Mouse (Mus musculus) adrenal gland, adult 18-20 months (tissue): Measurements from ENCODE around the gene Ssr2. TPM values are rescaled to one million over a fixed set of nuclear protein-coding genes. Genes with fewer than 3 reads are reported as not detected.
A peak's percentile ranks its signal among the peaks of the same experiment; 100 is the strongest.
"Not testable (repeated sequence)": the region's sequence is repeated elsewhere in the genome, so short reads cannot be mapped to it uniquely, and the experiment has no call there.

ENCODE experiments used
- DNase-seq, 2 experiments: peaks; one replicate each; pipeline ENCODE4 v3.0.0; 2021 to 2022; ENCODE audit warnings: low spot score in 2 of 2
- total RNA-seq, 2 experiments: library from RNA; stranded (reverse); gene quantifications; 1 replicate in 1 of 2; 2 replicates in 1 of 2; pipeline ENCODE4 v1.2.3; 2021

Gene Ssr2
- total RNA-seq, 2 experiments from 2014 or later, result 145 to 198 TPM

GRCm38 (mm10) chr3:88563442-88563841 lies 12.2 kb upstream of the Ssr2 start:
- DNase-seq, result no peak

DNA sequence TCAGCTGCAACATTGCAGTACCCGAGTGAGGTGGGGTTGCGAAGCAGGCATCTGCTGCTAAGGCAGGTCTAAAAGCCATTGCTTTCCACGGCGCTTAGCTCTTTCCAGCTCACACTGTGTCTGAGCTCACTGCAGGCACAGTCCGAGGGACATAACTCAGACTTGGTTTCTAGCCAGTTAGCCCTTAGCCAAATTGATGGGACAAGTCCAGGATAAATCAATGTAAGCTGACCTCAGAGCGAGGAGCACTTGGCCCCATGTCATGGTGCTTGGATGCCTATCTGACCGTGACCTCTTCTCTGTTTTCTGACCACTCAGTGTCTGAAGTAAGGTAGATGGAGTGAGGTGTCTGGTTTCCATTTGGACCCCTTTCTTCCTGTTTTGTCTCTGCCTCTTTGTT lies 11.7 kb upstream of the Ssr2 start:
- DNase-seq, result no peak

DNA sequence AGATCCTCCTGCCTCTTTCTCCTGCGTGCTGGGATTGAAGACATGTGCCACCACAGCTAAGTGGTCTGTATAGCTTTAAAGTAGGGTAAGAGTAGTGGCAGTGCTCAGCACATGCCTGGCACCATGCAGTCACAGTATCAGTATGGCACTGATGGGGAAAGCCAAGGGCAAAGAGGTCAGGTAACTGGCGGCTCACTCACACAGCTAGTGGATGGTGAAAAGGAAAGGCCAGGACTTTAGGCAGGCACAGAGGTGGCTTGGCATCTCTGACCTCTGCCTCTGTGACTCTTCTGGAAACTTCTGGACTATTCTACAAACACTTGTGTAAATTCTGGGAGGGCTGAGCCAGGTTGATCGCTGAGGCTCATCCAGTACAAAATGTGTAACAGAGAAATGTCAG lies 9.6 kb upstream of the Ssr2 start:
- no peak for DNase-seq

DNA sequence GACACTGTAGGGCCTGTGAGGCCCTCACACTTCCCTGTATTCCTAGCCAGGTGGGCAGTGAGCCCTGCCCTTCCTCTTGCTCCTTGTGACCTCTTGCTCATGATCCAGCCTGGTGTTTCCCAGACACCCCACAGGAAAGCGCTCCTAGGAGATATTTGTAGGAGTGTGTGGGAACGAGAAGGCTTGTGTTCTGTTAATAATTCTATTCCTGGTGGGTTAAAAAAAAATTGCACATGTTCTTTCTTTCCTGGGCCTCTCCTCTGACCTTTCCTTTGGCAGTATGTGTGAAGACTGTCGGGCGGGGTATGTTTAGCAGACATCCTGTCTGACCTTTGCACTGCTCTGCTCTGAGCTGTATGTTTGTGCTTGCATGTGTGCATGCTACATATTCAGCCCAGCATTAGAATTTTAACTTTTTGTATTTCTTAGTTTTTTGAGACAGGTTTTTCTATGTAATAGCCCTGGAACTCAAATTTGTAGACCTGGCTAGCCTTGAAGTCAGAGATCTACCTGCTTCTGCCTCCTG lies 9.1 kb upstream of the Ssr2 start:
- DNase-seq, result no peak

DNA sequence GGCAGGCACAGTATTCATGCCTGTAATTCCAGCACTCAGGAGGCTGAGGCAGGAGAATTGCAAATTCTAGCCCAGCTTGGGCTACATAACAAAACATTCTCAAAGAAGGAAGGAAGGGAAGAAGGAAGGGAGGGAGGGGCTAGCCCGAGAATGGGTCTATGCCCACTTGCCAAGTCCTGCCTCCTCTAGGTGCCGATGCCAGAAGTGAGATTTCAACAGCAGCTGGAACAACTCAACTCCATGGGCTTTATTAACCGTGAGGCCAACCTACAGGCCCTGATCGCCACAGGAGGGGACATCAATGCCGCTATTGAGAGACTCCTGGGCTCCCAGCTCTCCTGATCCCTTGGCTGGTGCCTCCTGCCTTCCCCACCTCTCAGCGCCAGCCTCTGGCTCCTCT lies 7.8 kb upstream of the Ssr2 start:
- no peak for DNase-seq

DNA sequence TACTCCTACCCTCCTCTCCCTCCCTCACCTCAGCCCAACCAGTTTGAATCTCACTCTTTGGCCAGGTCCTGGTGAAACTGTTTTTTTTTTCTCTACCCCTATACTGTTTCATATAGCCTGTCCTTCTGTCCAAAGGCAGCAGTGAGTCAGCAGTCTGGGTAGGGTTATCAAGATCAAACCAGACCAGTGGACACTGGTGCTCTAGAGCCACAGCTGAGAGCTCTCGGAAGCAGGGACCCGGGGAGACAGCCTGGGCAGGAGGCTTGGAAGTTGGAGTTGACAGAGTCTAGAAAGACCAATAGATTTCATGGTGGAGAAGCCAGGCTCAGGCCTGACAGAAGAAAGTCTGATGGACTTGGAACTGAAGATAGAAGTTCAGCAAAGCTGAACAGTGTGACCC lies 7.1 kb upstream of the Ssr2 start:
- no peak for DNase-seq

DNA sequence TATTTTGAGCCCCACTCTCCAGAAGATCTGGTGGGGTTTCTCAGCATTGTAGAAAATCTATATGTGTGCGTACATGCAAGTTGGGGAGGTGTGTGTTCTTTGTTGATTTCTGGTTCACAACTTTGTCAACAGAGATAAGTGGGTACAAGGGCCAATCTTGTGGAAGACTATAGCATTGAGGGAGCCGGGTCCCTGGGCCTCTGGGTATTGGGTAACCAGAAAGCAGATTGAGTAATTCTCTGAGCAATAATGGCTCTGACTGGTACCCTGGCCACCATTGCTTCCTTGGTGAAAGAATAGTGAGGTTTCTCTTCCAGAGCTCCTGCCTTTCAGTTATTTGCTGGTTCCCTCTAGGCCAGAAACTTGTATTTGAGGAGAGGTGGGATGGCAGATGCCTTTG lies 6.6 kb upstream of the Ssr2 start:
- DNase-seq, result no peak

DNA sequence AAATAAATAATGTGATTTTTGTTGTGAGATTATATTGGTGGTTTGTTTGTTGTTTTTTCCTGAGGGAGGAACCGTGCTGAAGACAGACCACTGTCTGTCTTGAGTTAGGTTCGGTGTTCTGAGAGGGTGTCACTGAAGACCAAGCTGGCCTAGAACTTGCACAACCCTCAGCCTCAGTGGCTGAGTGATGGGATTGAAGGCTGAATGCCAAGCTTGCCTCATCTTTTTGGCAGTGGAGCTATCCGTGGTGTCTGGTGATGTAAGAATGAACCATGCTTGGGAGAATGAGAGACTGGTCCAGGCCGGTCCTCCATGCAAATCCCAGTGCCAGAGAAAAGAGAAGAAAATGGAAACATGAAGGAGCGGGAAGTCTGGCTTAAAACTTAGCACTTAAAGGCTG lies 6.0 kb upstream of the Ssr2 start:
- DNase-seq, result peak in 1 of 2 experiments; percentile 42

DNA sequence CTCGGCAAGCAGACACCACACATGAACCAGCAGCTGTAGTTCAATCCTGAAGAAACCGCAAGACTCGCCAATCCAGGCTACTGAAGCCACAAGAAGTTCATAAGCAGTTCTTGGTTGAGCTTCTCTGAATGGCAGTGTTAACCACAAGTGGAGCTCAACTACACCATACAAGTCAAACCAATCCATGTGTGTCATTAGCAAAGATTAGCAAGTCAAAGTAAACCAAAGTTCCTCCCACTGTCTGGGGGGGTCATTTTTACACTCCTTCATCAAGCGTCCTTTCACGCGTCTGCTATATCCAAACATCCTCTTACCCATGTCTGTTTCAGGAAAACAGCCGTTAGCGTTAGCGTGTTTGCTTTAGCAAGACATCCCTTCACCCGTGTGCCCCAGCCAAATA lies 5.3 kb upstream of the Ssr2 start:
- DNase-seq, result no peak

DNA sequence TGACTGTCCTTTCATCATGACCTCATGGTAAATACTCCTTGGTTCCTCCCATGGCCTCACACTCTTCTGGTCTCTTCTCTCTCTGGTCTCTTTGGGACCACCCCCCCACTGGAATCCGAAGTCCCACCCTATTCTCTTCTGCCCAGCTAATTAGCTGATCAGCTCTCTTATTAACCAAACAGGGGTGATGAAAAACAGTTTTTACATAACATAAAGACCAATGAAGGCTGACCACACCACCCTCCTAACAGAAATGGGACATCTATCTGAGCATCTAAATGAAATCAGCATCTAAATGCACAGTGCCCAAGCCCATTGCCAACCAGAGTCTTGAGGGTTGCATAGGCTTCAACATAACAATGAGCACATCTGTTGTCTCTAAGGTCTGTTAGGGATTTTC lies 3.8 kb upstream of the Ssr2 start:
- DNase-seq, result no peak

- DNase-seq, result no peak
These were observed 2.8 kb upstream of the Ssr2 start for GRCm38 (mm10) chr3:88572835-88573234.

DNA sequence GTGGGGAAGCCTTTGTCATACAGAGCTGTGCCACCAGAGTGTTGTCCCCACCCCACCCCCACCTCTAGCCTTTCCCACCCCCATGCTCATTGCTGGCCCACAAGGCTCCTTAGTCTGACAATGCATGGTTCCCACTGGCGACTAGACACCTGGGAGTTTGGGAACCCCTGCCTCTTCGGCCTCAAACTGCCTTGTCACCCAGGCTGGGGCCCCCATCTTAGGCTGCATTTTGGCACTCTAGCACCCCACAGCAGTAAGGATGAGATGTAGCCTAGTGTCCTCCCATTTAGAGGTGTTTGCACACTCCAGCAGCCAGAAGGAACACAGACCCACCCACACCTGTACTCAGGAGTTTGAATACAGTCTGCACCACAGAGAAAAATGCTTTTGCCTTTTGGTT lies 1.9 kb upstream of the Ssr2 start:
- no peak for DNase-seq

- not testable (repeated sequence) for DNase-seq
These were observed 2.2 kb downstream of the Ssr2 start for GRCm38 (mm10) chr3:88577846-88578245.

GRCm38 (mm10) chr3:88578498-88579424 lies 3.1 kb downstream of the Ssr2 start:
- no peak for DNase-seq

GRCm38 (mm10) chr3:88579454-88580117 lies 3.9 kb downstream of the Ssr2 start:
- peak; percentile 67 to 72 for DNase-seq

- DNase-seq, result no peak
These were observed 10.1 kb downstream of the Ssr2 start for GRCm38 (mm10) chr3:88585769-88586168.

DNA sequence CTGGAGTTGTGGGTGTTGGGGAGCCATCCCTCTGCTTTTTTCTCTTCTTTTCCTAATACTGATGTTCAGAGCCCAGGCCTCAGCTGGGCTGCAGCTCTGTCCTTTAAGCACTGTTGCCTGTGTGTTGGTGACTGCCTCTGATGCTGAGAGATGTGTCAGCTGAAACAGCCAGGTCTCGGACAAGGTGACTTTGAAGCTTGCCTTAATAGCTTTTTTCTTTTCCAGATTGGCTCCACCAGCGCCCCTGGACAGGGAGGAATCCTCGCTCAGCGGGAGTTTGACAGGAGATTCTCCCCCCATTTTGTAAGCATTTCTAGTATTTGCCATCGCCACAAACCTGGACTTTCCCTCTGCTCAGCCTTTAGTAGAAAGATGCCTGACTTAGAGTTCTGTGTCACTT lies 11.0 kb downstream of the Ssr2 start:
- DNase-seq, result no peak

DNA sequence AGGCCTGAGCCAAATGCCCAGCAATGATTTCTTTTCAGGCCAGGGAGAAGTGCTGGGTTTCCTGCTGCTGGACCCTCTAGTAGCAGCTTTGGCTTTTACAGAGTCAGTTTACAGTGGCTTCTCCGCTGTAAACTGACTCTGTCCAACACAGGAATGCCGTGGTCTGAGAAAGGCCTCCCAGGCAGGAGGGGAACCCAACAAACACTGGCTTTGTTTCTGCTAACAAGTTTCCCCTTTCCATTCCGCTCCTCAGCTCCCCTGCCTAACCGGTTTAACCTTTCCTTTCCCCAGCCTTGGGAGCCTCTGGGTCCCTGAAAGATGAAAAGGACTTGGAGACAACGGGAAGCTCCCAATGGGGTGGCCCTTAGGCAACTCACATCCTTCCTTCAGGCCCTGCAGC lies 14.6 kb downstream of the Ssr2 start:
- no peak for DNase-seq

DNA sequence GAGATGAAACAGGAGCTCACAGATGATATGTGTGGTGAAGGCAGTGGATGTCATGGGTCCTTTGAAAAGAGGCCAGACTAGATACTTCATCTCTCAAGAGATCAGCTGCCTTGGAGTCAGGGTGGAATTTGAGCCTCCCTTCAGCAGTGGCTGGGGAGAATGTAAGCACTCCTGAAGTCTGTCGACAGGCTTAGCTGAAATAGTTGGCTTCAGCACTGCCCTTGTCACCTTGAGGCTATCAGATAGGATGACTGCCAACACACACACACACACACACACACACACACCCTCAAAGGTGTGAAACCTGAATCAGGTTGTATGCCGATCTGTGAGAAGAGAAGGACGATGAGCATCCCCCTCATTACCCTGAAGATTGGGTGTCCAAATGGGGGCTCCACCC lies 15.4 kb downstream of the Ssr2 start:
- no peak for DNase-seq

- DNase-seq, result peak in 1 of 2 experiments; percentile 35
These were observed 16.5 kb downstream of the Ssr2 start for GRCm38 (mm10) chr3:88591950-88592731.

DNA sequence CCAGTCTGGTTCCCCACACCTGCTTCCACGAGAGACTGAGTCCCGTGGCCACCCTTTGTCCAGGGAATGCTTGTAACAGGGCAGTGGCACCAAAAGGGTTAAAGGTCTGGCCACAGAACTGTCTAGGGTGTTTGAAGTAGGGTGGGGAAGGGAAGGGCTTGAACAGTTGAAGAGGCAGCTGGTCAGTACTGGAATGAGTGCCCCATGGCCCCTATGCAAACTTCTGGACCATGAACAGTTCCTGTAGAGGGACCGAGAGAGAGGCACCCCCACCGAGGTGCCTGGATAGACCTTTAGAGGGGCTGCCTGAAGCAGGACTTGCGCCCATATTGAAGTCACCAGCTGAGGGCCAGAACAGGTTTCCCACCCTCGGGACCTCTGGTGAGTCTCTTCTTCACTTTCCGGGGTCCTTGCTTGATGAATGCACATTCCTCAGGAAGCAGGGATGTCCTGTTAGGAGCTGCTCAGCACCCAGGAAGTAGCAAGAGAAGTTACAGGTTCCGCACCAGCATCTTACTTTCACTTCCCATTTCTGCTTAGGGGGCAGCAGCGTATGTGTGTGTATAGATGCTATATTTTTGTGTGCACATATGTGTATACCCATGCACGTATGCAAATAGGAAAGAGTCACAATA lies 17.4 kb downstream of the Ssr2 start:
- DNase-seq, result no peak
